18 mouse cellular contexts compared by ENCODE assay signal in genomic region chr16:34899997-34900396, GRCm38 (mm10).
A peak's percentile ranks its signal among the peaks of the same experiment; 100 is the strongest.
DNase-seq lines count a peak whose midpoint lies in the region; ATAC-seq and TF ChIP-seq lines count a peak whose summit lies in the region.
"Had no signal": no experiment of that assay in that cellular context is flagged by ENCODE, and none has a peak within 500 bp of the region (broad histone marks: within the 10 kb centered on the region; RNA-seq: fewer than 3 reads in every experiment).

No protein-coding gene starts in this region.

- ATAC-seq in forebrain, embryonic 14.5 days, result no peak; the same call in 1 of the 2 replicates
- ATAC-seq in lung, embryonic 14.5 days (ENCODE audit: insufficient read depth), result no peak
- no peak for ATAC-seq in liver, embryonic 11.5 days (replicated peaks; ENCODE audit: low FRiP score)
- ATAC-seq: liver, postnatal 0 days had no signal

- no peak for TF ChIP-seq CTCF in lung, embryonic 14.5 days (IDR thresholded peaks at IDR 0.05; ENCODE audit: low read depth)

- no peak overlapping the region for H3K9ac ChIP-seq in forebrain, embryonic 14.5 days (ENCODE audit: low read length)
- no peak overlapping the region for H3K9ac ChIP-seq in lung, embryonic 14.5 days
- no peak overlapping the region for H3K9ac ChIP-seq in liver, embryonic 11.5 days (ENCODE audit: low read depth, low read length)
- H3K9ac ChIP-seq: limb, embryonic 12.5 days; liver, postnatal 0 days; neural tube, embryonic 12.5 days had no signal

- no peak for DNase-seq in forebrain, embryonic 10.5 days (ENCODE audit: extremely low spot score, low spot score)
- DNase-seq in forebrain, embryonic 14.5 days (ENCODE audit: low spot score), result no peak
- no peak for DNase-seq in lung, embryonic 14.5 days
- DNase-seq in lung, postnatal 4 days, result no peak
- DNase-seq in limb, embryonic 10.5 days (ENCODE audit: low spot score), result no peak
- DNase-seq in retina, postnatal 1 day, result peak; percentile 36
- DNase-seq in spleen, postnatal 4 days (ENCODE audit: low spot score in 2 of 2), result no peak
- DNase-seq in liver, embryonic 11.5 days (ENCODE audit: low spot score), result no peak
- DNase-seq: cerebellum, adult 11-12 months; kidney, adult 11 months; kidney, postnatal 36 days; liver, postnatal 0 days; right cerebral cortex, adult 18-20 months; spleen, adult 18-20 months; thymus, adult 2 months had no signal

- no peak overlapping the region for H3K4me2 ChIP-seq in forebrain, embryonic 14.5 days (ENCODE audit: low read length)
- H3K4me2 ChIP-seq in lung, embryonic 14.5 days, result no peak overlapping the region
- H3K4me2 ChIP-seq in liver, embryonic 11.5 days, result no peak overlapping the region
- H3K4me2 ChIP-seq: neural tube, embryonic 12.5 days had no signal

- WGBS in forebrain, embryonic 10.5 days, result 40% methylated on average over 5 of the region's 5 CpGs
- WGBS in forebrain, embryonic 14.5 days, result 28% methylated on average over 5 of the region's 5 CpGs
- WGBS in lung, embryonic 14.5 days, result 38% methylated on average over 5 of the region's 5 CpGs
- WGBS in limb, embryonic 10.5 days, result 40% methylated on average over 5 of the region's 5 CpGs
- 47% methylated on average over 5 of the region's 5 CpGs for WGBS in liver, embryonic 11.5 days

- peaks cover 9% of the 10 kb centered on the region; the same call in 1 of the 2 replicates for H3K27me3 ChIP-seq in forebrain, embryonic 10.5 days (ENCODE audit: poor library complexity, severe bottlenecking)
- H3K27me3 ChIP-seq in forebrain, embryonic 14.5 days (replicated peaks; ENCODE audit: control insufficient read depth, insufficient read depth, low read length), result no peaks in the 10 kb centered on the region
- no peaks in the 10 kb centered on the region; the same call in 1 of the 2 replicates for H3K27me3 ChIP-seq in lung, embryonic 14.5 days (ENCODE audit: insufficient read depth, low read length)
- H3K27me3 ChIP-seq in limb, embryonic 10.5 days (ENCODE audit: low read depth, poor library complexity, severe bottlenecking), result peaks cover 20% of the 10 kb centered on the region; the same call in 1 of the 2 replicates
- no peaks in the 10 kb centered on the region for H3K27me3 ChIP-seq in liver, embryonic 11.5 days (replicated peaks; ENCODE audit: control insufficient read depth, insufficient read depth, low read length)
- H3K27me3 ChIP-seq: megakaryocyte, embryonic 14.5 days; neural tube, embryonic 12.5 days had no signal

- H3K36me3 ChIP-seq in forebrain, embryonic 10.5 days (replicated peaks), result no peaks in the 10 kb centered on the region
- H3K36me3 ChIP-seq in forebrain, embryonic 14.5 days (ENCODE audit: control insufficient read depth, insufficient read depth, low read length), result no peaks in the 10 kb centered on the region
- no peaks in the 10 kb centered on the region for H3K36me3 ChIP-seq in lung, embryonic 14.5 days (ENCODE audit: insufficient read depth)
- no peaks in the 10 kb centered on the region for H3K36me3 ChIP-seq in limb, embryonic 10.5 days
- no peaks in the 10 kb centered on the region for H3K36me3 ChIP-seq in liver, embryonic 11.5 days (ENCODE audit: control insufficient read depth, insufficient read depth, low read length)
- H3K36me3 ChIP-seq: limb, embryonic 12.5 days; neural tube, embryonic 12.5 days had no signal

- peak overlapping the region; percentile 69; the same call in 1 of the 2 replicates for H3K27ac ChIP-seq in forebrain, embryonic 10.5 days
- H3K27ac ChIP-seq in forebrain, embryonic 14.5 days (ENCODE audit: low read depth, low read length), result no peak overlapping the region
- peak overlapping the region; percentile 91 for H3K27ac ChIP-seq in lung, embryonic 14.5 days (ENCODE audit: low read depth)
- H3K27ac ChIP-seq in limb, embryonic 10.5 days, result peak overlapping the region; percentile 32
- H3K27ac ChIP-seq in liver, embryonic 11.5 days (ENCODE audit: low read depth, low read length), result no peak overlapping the region
- H3K27ac ChIP-seq: neural tube, embryonic 12.5 days had no signal

- no peak overlapping the region for H3K4me3 ChIP-seq in forebrain, embryonic 10.5 days
- no peak overlapping the region for H3K4me3 ChIP-seq in forebrain, embryonic 14.5 days (ENCODE audit: low read depth, low read length)
- H3K4me3 ChIP-seq in lung, embryonic 14.5 days (ENCODE audit: low read depth, low read length), result no peak overlapping the region
- H3K4me3 ChIP-seq in limb, embryonic 10.5 days, result no peak overlapping the region
- H3K4me3 ChIP-seq in liver, embryonic 11.5 days (ENCODE audit: low read depth, low read length), result no peak overlapping the region
- H3K4me3 ChIP-seq: limb, embryonic 12.5 days; megakaryocyte, embryonic 14.5 days; neural tube, embryonic 12.5 days had no signal

- no peaks in the 10 kb centered on the region for H3K9me3 ChIP-seq in forebrain, embryonic 10.5 days
- no peaks in the 10 kb centered on the region for H3K9me3 ChIP-seq in forebrain, embryonic 14.5 days (replicated peaks; ENCODE audit: control insufficient read depth, low read length)
- H3K9me3 ChIP-seq in lung, embryonic 14.5 days (ENCODE audit: low read depth, low read length), result no peaks in the 10 kb centered on the region
- H3K9me3 ChIP-seq in limb, embryonic 10.5 days (replicated peaks), result no peaks in the 10 kb centered on the region
- H3K9me3 ChIP-seq in liver, embryonic 11.5 days (ENCODE audit: control insufficient read depth, low read length), result no peaks in the 10 kb centered on the region
- H3K9me3 ChIP-seq: limb, embryonic 12.5 days; megakaryocyte, embryonic 14.5 days; neural tube, embryonic 12.5 days had no signal

- peaks cover 40% of the 10 kb centered on the region for H3K4me1 ChIP-seq in forebrain, embryonic 10.5 days
- H3K4me1 ChIP-seq in forebrain, embryonic 14.5 days (ENCODE audit: control insufficient read depth, insufficient read depth, low read length), result peaks cover 12% of the 10 kb centered on the region
- H3K4me1 ChIP-seq in lung, embryonic 14.5 days (ENCODE audit: insufficient read depth), result peaks cover 28% of the 10 kb centered on the region
- H3K4me1 ChIP-seq in limb, embryonic 10.5 days, result peaks cover 38% of the 10 kb centered on the region
- no peaks in the 10 kb centered on the region; the same call in 1 of the 2 replicates for H3K4me1 ChIP-seq in liver, embryonic 11.5 days (replicated peaks; ENCODE audit: control insufficient read depth, insufficient read depth, low read length)

Comparison
In these comparisons a context has a peak if more than half of its experiments do, and no peak if none do; other contexts are left out.
1. H3K27ac ChIP-seq: peak in forebrain, embryonic 10.5 days (single experiment), lung, embryonic 14.5 days (single experiment) and limb, embryonic 10.5 days (single experiment); none in forebrain, embryonic 14.5 days (single experiment) and liver, embryonic 11.5 days (single experiment).